Mouse (Mus musculus) embryonic facial prominence, embryonic 13.5 days (tissue): Measurements from ENCODE around the gene Slc27a1. TPM values are rescaled to one million over a fixed set of nuclear protein-coding genes. Genes with fewer than 3 reads are reported as not detected.

Experiments
- ATAC-seq: fragments of 200-750 bp; cut with Nextera tagmentation; 2 replicates; pipeline ENCODE4 v1.8.0; 2017; ENCODE audit warnings: low read depth; ENCODE audit not compliant: insufficient number of reproducible peaks, insufficient read depth, low FRiP score, low TSS enrichment
- H3K27ac ChIP-seq: fragments of 300-500 bp; sonication (generic); 2 replicates; pipeline ENCODE4 v1.5.1; 2015; ENCODE audit warnings: moderate library complexity, mild to moderate bottlenecking, inconsistent platforms
- H3K27me3 ChIP-seq: fragments of 300-500 bp; sonication (generic); 2 replicates; pipeline ENCODE4 v1.6.1; 2015; ENCODE audit warnings: mild to moderate bottlenecking, inconsistent platforms
- H3K36me3 ChIP-seq: fragments of 300-500 bp; sonication (generic); 2 replicates; pipeline ENCODE4 v1.6.1; 2015; ENCODE audit warnings: mild to moderate bottlenecking, inconsistent platforms
- H3K4me1 ChIP-seq: fragments of 300-500 bp; sonication (generic); 2 replicates; pipeline ENCODE4 v1.6.1; 2015; ENCODE audit warnings: inconsistent platforms
- H3K4me2 ChIP-seq: fragments of 300-500 bp; sonication (generic); 2 replicates; pipeline ENCODE4 v1.6.1; 2015; ENCODE audit warnings: moderate library complexity, mild to moderate bottlenecking, inconsistent platforms
- H3K4me3 ChIP-seq: fragments of 300-500 bp; sonication (generic); 2 replicates; pipeline ENCODE4 v1.5.1; 2015; ENCODE audit warnings: mild to moderate bottlenecking, inconsistent platforms
- H3K9ac ChIP-seq: fragments of 300-500 bp; sonication (generic); 2 replicates; pipeline ENCODE4 v1.6.1; 2015; ENCODE audit warnings: mild to moderate bottlenecking, inconsistent platforms
- H3K9me3 ChIP-seq: fragments of 300-500 bp; sonication (generic); 2 replicates; pipeline ENCODE4 v1.6.1; 2016; ENCODE audit warnings: inconsistent platforms
- WGBS: fragments of 180-500 bp; shearing (Covaris S2); methylation state at CpG from one replicate; pipeline ENCODE4 v1.1.7; 2015; ENCODE audit warnings: mixed read lengths; 5-methylcytosine and 5-hydroxymethylcytosine counted together
- microRNA-seq: library from miRNA; unstranded; fragments of <30 nt; microRNA quantifications from one replicate; pipeline ENCODE4, GENCODE M21; 2016
- polyA plus RNA-seq: library from polyadenylated mRNA; unstranded; fragments of >200 nt; fragmentation: Nextera tagmentation; extraction: Ambion mirVana; gene quantifications from 2 replicates; pipeline ENCODE4 v1.2.1, GENCODE M21; 2015

The Slc27a1 gene
- polyA plus RNA-seq, 1 experiment from 2014 or later, result 47.8 TPM

GRCm38 (mm10) chr8:71628396-71629095 is 59.9 kb downstream of the Slc27a1 start:
- peaks cover 32% of the 10 kb centered on the region for H3K36me3 ChIP-seq
- peak overlapping the region; percentile 57 for H3K4me3 ChIP-seq
- peaks cover 29% of the 10 kb centered on the region for H3K4me1 ChIP-seq
- H3K27ac ChIP-seq, result peak overlapping the region; percentile 86
- peak overlapping the region; percentile 97 for H3K4me2 ChIP-seq
- H3K9me3 ChIP-seq, result peaks cover 8% of the 10 kb centered on the region; the same call in 1 of the 2 replicates
- peaks cover 12% of the 10 kb centered on the region for H3K27me3 ChIP-seq
- 0 out of 2 replicates have a peak, but pooled peaks have one; percentile 7 for ATAC-seq
- 6% methylated on average over 16 of the region's 16 CpGs for WGBS
- peak overlapping the region; percentile 82 for H3K9ac ChIP-seq

- Histone ChIP-seq H3K9ac (peak overlapping the region; percentile 82), H3K27me3 (peaks cover 19% of the 10 kb centered on the region), H3K9me3 (peaks cover 8% of the 10 kb centered on the region; the same call in 1 of the 2 replicates), H3K27ac (peak overlapping the region; percentile 86), H3K4me3 (peak overlapping the region; percentile 57), H3K36me3 (peaks cover 26% of the 10 kb centered on the region), H3K4me2 (peak overlapping the region; percentile 97), H3K4me1 (peaks cover 30% of the 10 kb centered on the region)
- under 1% methylated on average over 55 of the region's 55 CpGs for WGBS
- ATAC-seq, result peak; percentile 82
Measured at GRCm38 (mm10) chr8:71629096-71629697, 60.5 kb downstream of the Slc27a1 start.

GRCm38 (mm10) chr8:71629781-71630212 is 61.1 kb downstream of the Slc27a1 start:
- peak; percentile 32 for ATAC-seq
- peak overlapping the region; percentile 57 for H3K4me3 ChIP-seq
- peaks cover 20% of the 10 kb centered on the region for H3K36me3 ChIP-seq
- H3K4me2 ChIP-seq, result peak overlapping the region; percentile 97
- peaks cover 25% of the 10 kb centered on the region for H3K27me3 ChIP-seq
- H3K9me3 ChIP-seq, result peaks cover 8% of the 10 kb centered on the region; the same call in 1 of the 2 replicates
- peak overlapping the region; percentile 86 for H3K27ac ChIP-seq
- peaks cover 36% of the 10 kb centered on the region for H3K4me1 ChIP-seq
- peak overlapping the region; percentile 82 for H3K9ac ChIP-seq
- WGBS, result 4% methylated on average over 25 of the region's 25 CpGs

DNA sequence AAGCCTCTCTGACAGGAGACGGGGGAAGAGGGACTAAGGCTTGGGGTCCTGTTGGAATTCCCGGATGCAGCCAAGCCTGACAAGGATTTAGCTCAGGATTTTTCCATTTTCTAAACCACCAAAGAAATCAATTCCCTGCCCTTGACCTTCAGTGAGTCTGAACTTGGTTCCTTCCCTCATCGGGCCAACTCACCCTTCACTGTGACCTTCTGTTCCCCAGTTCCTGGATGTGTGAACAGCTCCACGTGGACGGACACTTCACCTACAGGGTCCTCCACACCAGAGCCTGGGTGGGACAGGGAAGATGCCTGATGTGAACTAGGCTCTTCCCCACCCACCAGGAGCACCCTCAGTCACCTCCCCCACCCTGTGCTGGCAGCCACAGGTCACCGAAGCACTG is 62.1 kb downstream of the Slc27a1 start:
- Histone ChIP-seq H3K27ac (no peak overlapping the region), H3K4me1 (peaks cover 36% of the 10 kb centered on the region), H3K36me3 (peaks cover 10% of the 10 kb centered on the region), H3K4me2 (no peak overlapping the region), H3K4me3 (no peak overlapping the region), H3K27me3 (peaks cover 34% of the 10 kb centered on the region), H3K9me3 (peaks cover 8% of the 10 kb centered on the region; the same call in 1 of the 2 replicates), H3K9ac (no peak overlapping the region)
- 84% methylated on average over 6 of the region's 6 CpGs for WGBS
- ATAC-seq, result no peak

DNA sequence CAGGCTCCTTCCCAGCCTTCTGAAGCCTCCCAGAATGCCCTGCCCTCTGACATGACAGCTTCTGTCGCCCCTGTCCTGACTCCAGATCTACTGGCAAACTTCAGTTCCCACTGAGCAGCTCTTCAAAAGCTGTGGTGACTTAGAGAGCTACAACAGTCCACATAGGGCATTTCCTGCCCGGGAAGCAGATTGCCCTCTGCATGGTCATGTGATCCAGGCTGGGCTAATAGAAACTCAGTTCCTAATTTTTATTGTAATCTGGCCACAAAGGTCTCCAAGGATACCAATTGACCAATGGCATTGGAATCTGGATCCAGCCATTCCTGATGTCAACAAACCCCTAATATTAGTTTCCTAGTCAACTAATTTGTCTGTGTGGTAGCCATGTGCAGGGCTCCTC is 63.2 kb downstream of the Slc27a1 start:
- no peak overlapping the region for H3K4me2 ChIP-seq
- H3K36me3 ChIP-seq, result 0 out of 2 replicates have a peak, but pooled peaks cover 3% of the 10 kb centered on the region
- no peak for ATAC-seq
- H3K9ac ChIP-seq, result no peak overlapping the region
- H3K9me3 ChIP-seq, result peaks cover 8% of the 10 kb centered on the region; the same call in 1 of the 2 replicates
- peaks cover 44% of the 10 kb centered on the region for H3K27me3 ChIP-seq
- no peak overlapping the region for H3K4me3 ChIP-seq
- 52% methylated on average over 2 of the region's 2 CpGs for WGBS
- H3K27ac ChIP-seq, result no peak overlapping the region
- peaks cover 36% of the 10 kb centered on the region for H3K4me1 ChIP-seq

GRCm38 (mm10) chr8:71633164-71633563 is 64.5 kb downstream of the Slc27a1 start:
- Histone ChIP-seq H3K9ac (no peak overlapping the region), H3K4me1 (peaks cover 25% of the 10 kb centered on the region), H3K27me3 (peaks cover 44% of the 10 kb centered on the region), H3K27ac (no peak overlapping the region), H3K9me3 (peaks cover 8% of the 10 kb centered on the region; the same call in 1 of the 2 replicates), H3K4me2 (peak overlapping the region; percentile 52; the same call in 1 of the 2 replicates), H3K4me3 (no peak overlapping the region), H3K36me3 (0 out of 2 replicates have a peak, but pooled peaks cover 3% of the 10 kb centered on the region)
- ATAC-seq, result no peak
- WGBS, result 10% methylated on average over 18 of the region's 22 CpGs

GRCm38 (mm10) chr8:71633981-71634667 is 65.4 kb downstream of the Slc27a1 start:
- Histone ChIP-seq H3K9me3 (peaks cover 8% of the 10 kb centered on the region; the same call in 1 of the 2 replicates), H3K27ac (no peak overlapping the region), H3K4me2 (peak overlapping the region; percentile 52), H3K4me1 (peaks cover 17% of the 10 kb centered on the region), H3K27me3 (peaks cover 44% of the 10 kb centered on the region), H3K4me3 (peak overlapping the region; percentile 21), H3K36me3 (0 out of 2 replicates have a peak, but pooled peaks cover 3% of the 10 kb centered on the region), H3K9ac (no peak overlapping the region)
- no peak for ATAC-seq
- 2% methylated on average over 26 of the region's 26 CpGs for WGBS

Small RNAs within 50 kb of the gene (microRNA-seq; reads per million reads assigned to microRNA genes)
- not detected for gene Mir6769b

Other genes with a start within 250 kb of the Slc27a1 start
- gene Use1, start 202.0 kb upstream of the Slc27a1 start, polyA plus RNA-seq, result 115 and 118 TPM in 2 replicates
- 4.2 and 5.4 TPM in 2 replicates for gene Ocel1, start 197.6 kb upstream of the Slc27a1 start, polyA plus RNA-seq
- 43.8 and 46.6 TPM in 2 replicates for gene Nr2f6, start 186.9 kb upstream of the Slc27a1 start, polyA plus RNA-seq
- 7.4 and 7.8 TPM in 2 replicates for gene Ushbp1, start 173.1 kb upstream of the Slc27a1 start, polyA plus RNA-seq
- gene Babam1, start 172.0 kb upstream of the Slc27a1 start, polyA plus RNA-seq, result 88.9 and 104 TPM in 2 replicates
- 44.4 and 45.0 TPM in 2 replicates for gene Ankle1, start 162.9 kb upstream of the Slc27a1 start, polyA plus RNA-seq
- gene Abhd8, start 105.2 kb upstream of the Slc27a1 start, polyA plus RNA-seq, result 61.4 and 69.5 TPM in 2 replicates
- 146 and 148 TPM in 2 replicates for gene Mrpl34, start 103.9 kb upstream of the Slc27a1 start, polyA plus RNA-seq
- gene Dda1, start 99.7 kb upstream of the Slc27a1 start, polyA plus RNA-seq, result 109 and 113 TPM in 2 replicates
- 2.2 and 3.0 TPM in 2 replicates for gene Ano8, start 82.9 kb upstream of the Slc27a1 start, polyA plus RNA-seq
- 22.4 and 23.5 TPM in 2 replicates for gene Gtpbp3, start 80.8 kb upstream of the Slc27a1 start, polyA plus RNA-seq
- gene Plvap, start 57.1 kb upstream of the Slc27a1 start, polyA plus RNA-seq, result 47.3 and 52.2 TPM in 2 replicates
- 0.77 and 1.1 TPM in 2 replicates for gene Ccdc194, start 43.2 kb upstream of the Slc27a1 start, polyA plus RNA-seq
- gene Bst2, start 31.4 kb upstream of the Slc27a1 start, polyA plus RNA-seq, result 18.0 and 22.0 TPM in 2 replicates
- gene Mvb12a, start 26.0 kb upstream of the Slc27a1 start, polyA plus RNA-seq, result 77.1 and 82.4 TPM in 2 replicates
- gene Tmem221, start 10.0 kb upstream of the Slc27a1 start, polyA plus RNA-seq, result 0.55 and 1.1 TPM in 2 replicates
- not detected in 2 replicates for gene Nxnl1, start 2.3 kb upstream of the Slc27a1 start, polyA plus RNA-seq
- 224 and 244 TPM in 2 replicates for gene Pgls, start 23.3 kb downstream of the Slc27a1 start, polyA plus RNA-seq
- gene Fam129c, start 28.8 kb downstream of the Slc27a1 start, polyA plus RNA-seq, result 4.8 and 7.7 TPM in 2 replicates
- 75.5 and 78.2 TPM in 2 replicates for gene Colgalt1, start 42.1 kb downstream of the Slc27a1 start, polyA plus RNA-seq
- 0.87 and 1.2 TPM in 2 replicates for gene Unc13a, start 102.9 kb downstream of the Slc27a1 start, polyA plus RNA-seq
- 3.7 and 3.9 TPM in 2 replicates for gene Jak3, start 107.4 kb downstream of the Slc27a1 start, polyA plus RNA-seq
- gene Insl3, start 120.3 kb downstream of the Slc27a1 start, polyA plus RNA-seq, result 0.89 TPM in 1 of 2 replicates, not detected in the other
- 0.63 and 0.89 TPM in 2 replicates for gene B3gnt3, start 132.9 kb downstream of the Slc27a1 start, polyA plus RNA-seq
- 4.3 and 5.5 TPM in 2 replicates for gene Fcho1, start 156.8 kb downstream of the Slc27a1 start, polyA plus RNA-seq